Mouse (Mus musculus): ENCODE results near the gene Sh2b1.

The Sh2b1 gene

GRCm38 (mm10) chr7:126453861-126454260 lies 21.4 kb downstream of the Sh2b1 start:
- no peak for DNase-seq

- no peak for DNase-seq
These were observed 23.0 kb downstream of the Sh2b1 start for GRCm38 (mm10) chr7:126452244-126452643.

- no peak for DNase-seq
These were observed 24.6 kb downstream of the Sh2b1 start for GRCm38 (mm10) chr7:126450641-126451040.

- DNase-seq: no peak
These were observed 25.2 kb downstream of the Sh2b1 start for GRCm38 (mm10) chr7:126449991-126450390.

- no peak for DNase-seq
These were observed 26.7 kb downstream of the Sh2b1 start for GRCm38 (mm10) chr7:126448481-126448880.

- no peak for DNase-seq
These were observed 29.0 kb downstream of the Sh2b1 start for GRCm38 (mm10) chr7:126446217-126446616.

- no peak for DNase-seq
These were observed 30.0 kb downstream of the Sh2b1 start for GRCm38 (mm10) chr7:126445104-126445815.

- no peak for DNase-seq
These were observed 30.7 kb downstream of the Sh2b1 start for GRCm38 (mm10) chr7:126444536-126444935.

- no peak for DNase-seq
These were observed 31.2 kb downstream of the Sh2b1 start for GRCm38 (mm10) chr7:126443997-126444396.

- DNase-seq: no peak
These were observed 35.1 kb downstream of the Sh2b1 start for GRCm38 (mm10) chr7:126440134-126440533.

GRCm38 (mm10) chr7:126436851-126437250 lies 38.4 kb downstream of the Sh2b1 start:
- DNase-seq: no peak

- DNase-seq: no peak
These were observed 39.4 kb downstream of the Sh2b1 start for GRCm38 (mm10) chr7:126435801-126436200.

- no peak for DNase-seq
These were observed 40.5 kb downstream of the Sh2b1 start for GRCm38 (mm10) chr7:126434726-126435125.

GRCm38 (mm10) chr7:126430167-126430566 lies 45.1 kb downstream of the Sh2b1 start:
- DNase-seq: no peak

GRCm38 (mm10) chr7:126429503-126429898 lies 45.7 kb downstream of the Sh2b1 start:
- DNase-seq: no peak

- peak; percentile 93 for DNase-seq
These were observed 46.4 kb downstream of the Sh2b1 start, which contains the start of gene Rabep2 for GRCm38 (mm10) chr7:126428631-126429502. Gene Rabep2, plus strand, starts transcription at chr7:126428759.

GRCm38 (mm10) chr7:126428154-126428553 lies 47.1 kb downstream of the Sh2b1 start:
- no peak for DNase-seq

GRCm38 (mm10) chr7:126427323-126427860 lies 47.8 kb downstream of the Sh2b1 start:
- DNase-seq: no peak

- DNase-seq: no peak
These were observed 51.1 kb downstream of the Sh2b1 start for GRCm38 (mm10) chr7:126424161-126424560.

GRCm38 (mm10) chr7:126421756-126422155 lies 53.5 kb downstream of the Sh2b1 start:
- DNase-seq: no peak

- no peak for DNase-seq
These were observed 56.7 kb downstream of the Sh2b1 start for GRCm38 (mm10) chr7:126418496-126418895.

GRCm38 (mm10) chr7:126417606-126418005 lies 57.6 kb downstream of the Sh2b1 start:
- no peak for DNase-seq

GRCm38 (mm10) chr7:126417045-126417444 lies 58.2 kb downstream of the Sh2b1 start:
- DNase-seq: no peak
